In genomic region chrX:20382260-20382659, GRCm38 (mm10) we compare ENCODE assay signal across 20 mouse cellular contexts.
"Had no signal": no experiment of that assay in that cellular context is flagged by ENCODE, and none has a peak within 500 bp of the region (broad histone marks: within the 10 kb centered on the region; RNA-seq: fewer than 3 reads in every experiment).

No protein-coding gene starts in this region.

- H3K4me1 ChIP-seq: lung, embryonic 15.5 days; midbrain, embryonic 10.5 days; midbrain, embryonic 12.5 days; neural tube, embryonic 13.5 days; neural tube, embryonic 15.5 days; stomach, embryonic 15.5 days had no signal

- H3K4me3 ChIP-seq: lung, embryonic 15.5 days; midbrain, embryonic 10.5 days; midbrain, embryonic 12.5 days; myocyte; neural tube, embryonic 13.5 days; neural tube, embryonic 15.5 days; stomach, embryonic 15.5 days had no signal

- H3K27me3 ChIP-seq: lung, embryonic 15.5 days; midbrain, embryonic 12.5 days; neural tube, embryonic 13.5 days; neural tube, embryonic 15.5 days; stomach, embryonic 15.5 days had no signal

- H3K36me3 ChIP-seq: lung, embryonic 15.5 days; neural tube, embryonic 15.5 days; stomach, embryonic 15.5 days had no signal

- H3K9ac ChIP-seq: liver, postnatal 0 days; lung, embryonic 15.5 days; midbrain, embryonic 12.5 days; neural tube, embryonic 13.5 days; neural tube, embryonic 15.5 days; stomach, embryonic 15.5 days had no signal

- H3K4me2 ChIP-seq: lung, embryonic 15.5 days; midbrain, embryonic 12.5 days; neural tube, embryonic 13.5 days; neural tube, embryonic 15.5 days; stomach, embryonic 15.5 days had no signal

- H3K9me3 ChIP-seq: lung, embryonic 15.5 days; midbrain, embryonic 10.5 days; midbrain, embryonic 12.5 days; neural tube, embryonic 13.5 days; neural tube, embryonic 15.5 days; stomach, embryonic 15.5 days had no signal

- H3K27ac ChIP-seq: lung, embryonic 15.5 days; macrophage; midbrain, embryonic 10.5 days; midbrain, embryonic 12.5 days; neural tube, embryonic 13.5 days; neural tube, embryonic 15.5 days; stomach, embryonic 15.5 days; stomach, postnatal 0 days had no signal

- ATAC-seq: liver, postnatal 0 days; lung, postnatal 0 days; midbrain, embryonic 16.5 days had no signal

- DNase-seq: liver, postnatal 0 days; lung, adult 2 months; lung, postnatal 14 days; lung, postnatal 36 days; midbrain, embryonic 14.5 days; right cerebral cortex, postnatal 14 days; thymus, adult 2 months; thymus, postnatal 25 days; thymus, postnatal 4 days had no signal
